Mouse (Mus musculus) liver, postnatal 0 days (tissue): Measurements from ENCODE around the gene Aldh1a1. TPM values are rescaled to one million over a fixed set of nuclear protein-coding genes. Genes with fewer than 3 reads are reported as not detected.

Experiments
- ATAC-seq: fragments of 200-750 bp; cut with Nextera tagmentation; 2 replicates; pipeline ENCODE4 v1.8.0; 2017; ENCODE audit warnings: mild to moderate bottlenecking, moderate library complexity
- DNase-seq: peaks from one replicate; pipeline ENCODE4 v3.0.0-alpha.2; 2016
- H3K27ac ChIP-seq: fragments of 300-500 bp; sonication (generic); 2 replicates; pipeline ENCODE4 v1.5.1; 2014; ENCODE audit warnings: antibody characterized with exemption, moderate library complexity, mild to moderate bottlenecking, low read depth
- H3K27me3 ChIP-seq: fragments of 300-500 bp; sonication (generic); 2 replicates; pipeline ENCODE4 v1.6.1; 2014; ENCODE audit warnings: low read length, control low read depth, mixed read lengths; ENCODE audit not compliant: insufficient read depth
- H3K36me3 ChIP-seq: fragments of 300-500 bp; sonication (generic); replicated peaks from 2 replicates; pipeline ENCODE4 v1.6.1; 2014; ENCODE audit warnings: mild to moderate bottlenecking, control low read depth, low read length, moderate library complexity, mixed read lengths; ENCODE audit not compliant: insufficient read depth
- H3K4me1 ChIP-seq: fragments of 300-500 bp; sonication (generic); 2 replicates; pipeline ENCODE4 v1.6.1; 2014; ENCODE audit warnings: antibody characterized with exemption, mild to moderate bottlenecking, control low read depth; ENCODE audit not compliant: insufficient read depth
- H3K4me2 ChIP-seq: fragments of 300-500 bp; sonication (generic); 2 replicates; pipeline ENCODE4 v1.6.1; 2014; ENCODE audit warnings: low read depth, mild to moderate bottlenecking, low read length, moderate library complexity, mixed read lengths
- H3K4me3 ChIP-seq: fragments of 300-500 bp; sonication (generic); 2 replicates; pipeline ENCODE4 v1.5.1; 2014; ENCODE audit warnings: low read depth, low read length
- H3K9ac ChIP-seq: fragments of 300-500 bp; sonication (generic); replicated peaks from 2 replicates; pipeline ENCODE4 v1.6.1; 2014; ENCODE audit warnings: mild to moderate bottlenecking, moderate library complexity
- H3K9me3 ChIP-seq: fragments of 300-500 bp; sonication (generic); 2 replicates; pipeline ENCODE4 v1.6.1; 2016; ENCODE audit warnings: mild to moderate bottlenecking, control low read depth, low read length, mixed read lengths
- CTCF ChIP-seq: sonication (generic); IDR thresholded peaks from 2 replicates; pipeline ENCODE4 v1.5.1; 2016; ENCODE audit warnings: antibody characterized with exemption, low read depth
- EP300 ChIP-seq: IDR thresholded peaks from 2 replicates; pipeline ENCODE4 v1.6.1; 2016; ENCODE audit warnings: antibody characterized with exemption, low read depth, mild to moderate bottlenecking
- WGBS: fragments of 180-500 bp; shearing (Covaris S2); extraction: QIAGEN DNeasy Blood & Tissue Kit; methylation state at CpG from one replicate; pipeline ENCODE4 v1.1.7; 2014; ENCODE audit not compliant: insufficient replicate concordance; 5-methylcytosine and 5-hydroxymethylcytosine counted together
- polyA plus RNA-seq: library from polyadenylated mRNA; unstranded; fragments of >200 nt; fragmentation: Nextera tagmentation; extraction: Ambion mirVana; gene quantifications from 2 replicates; pipeline ENCODE4 v1.2.1, GENCODE M21; 2015

Gene Aldh1a1
- polyA plus RNA-seq, 1 experiment from 2014 or later: 2.3 TPM

- Histone ChIP-seq H3K27ac (no peak overlapping the region), H3K36me3 (no peaks in the 10 kb centered on the region), H3K4me3 (no peak overlapping the region), H3K4me1 (no peaks in the 10 kb centered on the region), H3K9me3 (no peaks in the 10 kb centered on the region), H3K4me2 (no peak overlapping the region), H3K27me3 (no peaks in the 10 kb centered on the region), H3K9ac (no peak overlapping the region)
- ATAC-seq (peak; percentile 84), DNase-seq (no peak)
- 71% methylated on average over 1 of the region's 1 CpGs for WGBS
- TF ChIP-seq EP300: peak; percentile 41; the same call in 1 of the 2 replicates
- TF ChIP-seq CTCF: no peak
These were observed 37.6 kb downstream of the Aldh1a1 start for GRCm38 (mm10) chr19:20529921-20530696.

- WGBS: 58% methylated on average over 7 of the region's 7 CpGs
- no peak overlapping the region for H3K27ac ChIP-seq
These were observed 44.0 kb downstream of the Aldh1a1 start for GRCm38 (mm10) chr19:20536538-20536937.

GRCm38 (mm10) chr19:20541044-20541443, 48.5 kb downstream of the Aldh1a1 start:
- Histone ChIP-seq H3K4me2 (no peak overlapping the region), H3K36me3 (no peaks in the 10 kb centered on the region), H3K27me3 (no peaks in the 10 kb centered on the region), H3K4me1 (no peaks in the 10 kb centered on the region), H3K4me3 (no peak overlapping the region), H3K9me3 (no peaks in the 10 kb centered on the region), H3K9ac (no peak overlapping the region), H3K27ac (no peak overlapping the region)
- no peak for TF ChIP-seq CTCF
- ATAC-seq (no peak), DNase-seq (no peak)
- WGBS: 50% methylated on average over 4 of the region's 4 CpGs

More at GRCm38 (mm10) chr19:20536538-20536937, 44.0 kb downstream of the Aldh1a1 start:
- Histone ChIP-seq H3K9me3 (no peaks in the 10 kb centered on the region), H3K4me1 (no peaks in the 10 kb centered on the region), H3K27me3 (no peaks in the 10 kb centered on the region), H3K36me3 (no peaks in the 10 kb centered on the region), H3K9ac (no peak overlapping the region), H3K4me3 (no peak overlapping the region), H3K4me2 (no peak overlapping the region)
- DNase-seq (no peak), ATAC-seq (no peak)
- no peak for TF ChIP-seq EP300
- TF ChIP-seq CTCF: no peak

- Histone ChIP-seq H3K4me3 (no peak overlapping the region), H3K4me1 (no peaks in the 10 kb centered on the region), H3K4me2 (no peak overlapping the region), H3K9ac (no peak overlapping the region), H3K9me3 (no peaks in the 10 kb centered on the region), H3K27ac (no peak overlapping the region), H3K27me3 (no peaks in the 10 kb centered on the region), H3K36me3 (no peaks in the 10 kb centered on the region)
- no peak for ATAC-seq
- TF ChIP-seq EP300 (no peak), CTCF (no peak)
- WGBS: 67% methylated on average over 1 of the region's 1 CpGs
- DNase-seq: no peak
These were observed 49.4 kb downstream of the Aldh1a1 start for GRCm38 (mm10) chr19:20541924-20542323.

GRCm38 (mm10) chr19:20543816-20544215, 51.3 kb downstream of the Aldh1a1 start:
- Histone ChIP-seq H3K4me1 (no peaks in the 10 kb centered on the region), H3K9me3 (no peaks in the 10 kb centered on the region), H3K27ac (no peak overlapping the region), H3K9ac (no peak overlapping the region), H3K4me3 (no peak overlapping the region), H3K27me3 (no peaks in the 10 kb centered on the region), H3K4me2 (no peak overlapping the region), H3K36me3 (no peaks in the 10 kb centered on the region)
- DNase-seq (no peak), ATAC-seq (no peak)
- TF ChIP-seq EP300 (no peak), CTCF (no peak)
- 76% methylated on average over 1 of the region's 1 CpGs for WGBS

- no peaks in the 10 kb centered on the region for H3K27me3 ChIP-seq
- H3K4me1 ChIP-seq: no peaks in the 10 kb centered on the region
- H3K27ac ChIP-seq: no peak overlapping the region
- H3K36me3 ChIP-seq: no peaks in the 10 kb centered on the region
- no peak for TF ChIP-seq CTCF
- no peak for TF ChIP-seq EP300
- ATAC-seq: no peak
- H3K4me2 ChIP-seq: no peak overlapping the region
- DNase-seq: no peak
- 79% methylated on average over 1 of the region's 1 CpGs for WGBS
- no peak overlapping the region for H3K4me3 ChIP-seq
- H3K9ac ChIP-seq: no peak overlapping the region
- H3K9me3 ChIP-seq: no peaks in the 10 kb centered on the region
These were observed 52.4 kb downstream of the Aldh1a1 start for GRCm38 (mm10) chr19:20544941-20545340.
